8 mouse cellular contexts compared by ENCODE assay signal in the genomic region with DNA sequence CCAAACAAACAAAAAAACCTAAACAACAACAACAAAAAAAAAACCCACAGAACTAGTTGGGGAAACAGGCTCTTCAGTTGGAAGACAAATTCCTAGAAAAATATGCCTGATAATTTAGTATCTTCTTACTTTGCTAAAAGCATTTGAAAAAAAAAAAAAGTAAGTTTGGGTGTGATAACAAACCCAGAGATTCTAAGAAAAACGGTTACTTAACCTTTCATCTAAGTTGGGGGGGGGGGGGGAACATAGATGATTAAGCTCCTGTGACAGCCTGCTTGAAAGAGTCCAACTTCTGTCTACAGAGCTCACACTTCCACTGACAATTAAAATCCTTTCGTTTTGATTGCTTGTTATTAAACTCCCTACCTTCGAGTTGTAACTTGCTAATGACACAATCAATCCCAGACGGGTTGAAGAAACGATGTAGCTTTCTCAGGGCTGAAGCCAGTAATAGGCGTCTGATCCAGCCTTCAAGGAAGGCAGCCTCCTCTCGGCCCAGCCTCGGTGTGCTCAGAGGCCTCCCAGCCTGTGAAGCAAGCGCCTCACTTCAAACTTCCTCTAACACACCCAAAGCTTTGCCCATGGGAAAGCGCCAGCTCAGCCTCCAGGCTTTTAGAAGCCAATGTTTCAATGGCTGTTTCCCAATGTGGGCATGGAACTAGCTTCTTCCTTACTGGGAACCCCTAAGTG. TPM values are rescaled to one million over a fixed set of nuclear protein-coding genes. Genes with fewer than 3 reads are reported as not detected.
DNase-seq lines count a peak whose midpoint lies in the region; ATAC-seq and TF ChIP-seq lines count a peak whose summit lies in the region.

No protein-coding gene starts in this region.

- H3K4me2 ChIP-seq in hindbrain, embryonic 11.5 days (replicated peaks; ENCODE audit: low read depth, low read length), result no peak overlapping the region

- no peaks in the 10 kb centered on the region for H3K36me3 ChIP-seq in hindbrain, embryonic 11.5 days (ENCODE audit: control insufficient read depth, insufficient read depth, low read length)

- intact Hi-C loops in left cerebral cortex, postnatal 4 days (cut with DNase I), result no loop called here

- no peak for TF ChIP-seq CTCF in cerebellum, adult 2 months (IDR thresholded peaks at IDR 0.05; ENCODE audit: borderline replicate concordance, insufficient read depth, low read depth, low read length)

- 37% methylated on average over 10 of the region's 10 CpGs for WGBS in hindbrain, embryonic 11.5 days
- WGBS in cerebellum, adult 2 months, result 43% methylated on average over 10 of the region's 10 CpGs

- H3K27me3 ChIP-seq in hindbrain, embryonic 11.5 days (ENCODE audit: control insufficient read depth, insufficient read depth, low read length), result no peaks in the 10 kb centered on the region
- H3K27me3 ChIP-seq in cerebellum, adult 2 months (ENCODE audit: control insufficient read depth, insufficient read depth, low read length), result no peaks in the 10 kb centered on the region

- peak; percentile 68 for DNase-seq in adrenal gland, postnatal 14 days
- DNase-seq in adrenal gland, adult 8-10 months, result no peak
- peak; percentile 63 for DNase-seq in NIH3T3 (ENCODE audit: low read depth)
- DNase-seq in hindbrain, embryonic 11.5 days (ENCODE audit: low spot score), result no peak
- DNase-seq in lung, postnatal 10 days, result peak; percentile 48
- no peak for DNase-seq in cerebellum, adult 2 months
- DNase-seq in left cerebral cortex, postnatal 4 days, result no peak
- no peak for DNase-seq in layer of hippocampus, adult 9-10 months (ENCODE audit: low spot score)

- H3K9me3 ChIP-seq in hindbrain, embryonic 11.5 days (ENCODE audit: control insufficient read depth, low read length), result no peaks in the 10 kb centered on the region

- TF ChIP-seq POLR2A in cerebellum, adult 2 months (IDR thresholded peaks at IDR 0.05; ENCODE audit: borderline replicate concordance, insufficient read depth, low read length), result no peak

- H3K4me3 ChIP-seq in hindbrain, embryonic 11.5 days (ENCODE audit: low read depth, low read length), result no peak overlapping the region
- no peak overlapping the region for H3K4me3 ChIP-seq in cerebellum, adult 2 months (replicated peaks; ENCODE audit: insufficient read depth, low read depth, low read length)

- peaks cover 6% of the 10 kb centered on the region for H3K4me1 ChIP-seq in hindbrain, embryonic 11.5 days (replicated peaks; ENCODE audit: control insufficient read depth, insufficient read depth, low read length)
- H3K4me1 ChIP-seq in cerebellum, adult 2 months (ENCODE audit: control insufficient read depth, insufficient read depth, low read length), result peaks cover 19% of the 10 kb centered on the region

- peak overlapping the region; percentile 58 for H3K27ac ChIP-seq in hindbrain, embryonic 11.5 days (ENCODE audit: low read depth, low read length)
- no peak overlapping the region for H3K27ac ChIP-seq in cerebellum, adult 2 months (ENCODE audit: insufficient read depth, low read length)

- no peak for ATAC-seq in hindbrain, embryonic 11.5 days (ENCODE audit: low FRiP score)

- no peak overlapping the region for H3K9ac ChIP-seq in hindbrain, embryonic 11.5 days (ENCODE audit: low read depth, low read length)

RNA-seq across cellular contexts. Expression of a gene that starts 17.7 kb away (rescaled TPM):
- 28.2 and 49.7 TPM in 2 replicates for total RNA-seq in adrenal gland, postnatal 14 days (2021)
- 10 to 100 TPM; 18.6 to 28.6 (median 20.4) TPM for total RNA-seq in adrenal gland, adult 8-10 months (2022)
- 5.6 and 6.1 TPM in 2 replicates for polyA plus RNA-seq in hindbrain, embryonic 11.5 days (2014; fragmentation: Nextera tagmentation; extraction: Ambion mirVana)
- polyA plus RNA-seq in cerebellum, adult 2 months (2012; rRNA removed), result 26.2 and 27.3 TPM in 2 replicates
- 10 to 100 TPM; 35.8 to 37.0 TPM for total RNA-seq in left cerebral cortex, postnatal 4 days (2021)

Comparison
In these comparisons a context has a peak if more than half of its experiments do, and no peak if none do; other contexts are left out.
1. DNase-seq: peak in adrenal gland, postnatal 14 days (single experiment), NIH3T3 (single experiment) and lung, postnatal 10 days (single experiment); none in adrenal gland, adult 8-10 months (single experiment), hindbrain, embryonic 11.5 days (single experiment), cerebellum, adult 2 months (0 of 2), left cerebral cortex, postnatal 4 days (single experiment) and layer of hippocampus, adult 9-10 months (single experiment).